ENCODE assay signal across 28 mouse cellular contexts in the genomic region with DNA sequence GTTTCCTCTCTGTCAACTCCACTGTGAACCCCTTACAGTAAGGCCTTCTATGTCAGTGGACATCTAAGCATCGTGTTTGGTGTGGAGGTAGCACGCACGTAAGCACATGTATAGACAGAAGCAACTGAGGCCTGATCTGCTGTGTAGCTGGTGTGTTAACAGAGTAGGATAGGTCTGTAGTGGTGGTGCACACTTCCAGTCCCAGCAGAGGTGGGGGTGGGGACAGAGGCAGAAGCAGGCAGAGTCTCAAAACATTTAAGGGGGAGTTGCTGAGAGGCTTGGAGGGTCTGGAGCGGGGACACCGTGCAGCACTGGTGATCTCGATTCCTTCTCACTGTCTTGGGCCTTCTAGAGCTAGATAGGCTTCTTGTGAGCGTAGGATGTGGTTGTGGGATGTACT. TPM values are rescaled to one million over a fixed set of nuclear protein-coding genes. Genes with fewer than 3 reads are reported as not detected.
DNase-seq lines count a peak whose midpoint lies in the region; ATAC-seq and TF ChIP-seq lines count a peak whose summit lies in the region.
"Had no signal": no experiment of that assay in that cellular context is flagged by ENCODE, and none has a peak within 500 bp of the region (broad histone marks: within the 10 kb centered on the region; RNA-seq: fewer than 3 reads in every experiment).

No protein-coding gene starts in this region.

- no peaks in the 10 kb centered on the region for H3K27me3 ChIP-seq in midbrain, embryonic 13.5 days
- H3K27me3 ChIP-seq in midbrain, embryonic 15.5 days (replicated peaks) = no peaks in the 10 kb centered on the region
- H3K27me3 ChIP-seq in liver, embryonic 16.5 days (ENCODE audit: control insufficient read depth, insufficient read depth, low read depth, low read length) = no peaks in the 10 kb centered on the region
- H3K27me3 ChIP-seq in stomach, postnatal 0 days (ENCODE audit: control insufficient read depth, insufficient read depth, low read length) = no peaks in the 10 kb centered on the region
- H3K27me3 ChIP-seq: forebrain, embryonic 12.5 days; heart, embryonic 12.5 days; kidney, embryonic 15.5 days; limb, embryonic 15.5 days; neural tube, embryonic 13.5 days had no signal

- no peak overlapping the region for H3K4me3 ChIP-seq in midbrain, embryonic 13.5 days (replicated peaks)
- H3K4me3 ChIP-seq in midbrain, embryonic 15.5 days = no peak overlapping the region
- H3K4me3 ChIP-seq in liver, embryonic 16.5 days (ENCODE audit: low read depth, low read length) = no peak overlapping the region
- no peak overlapping the region for H3K4me3 ChIP-seq in stomach, postnatal 0 days (ENCODE audit: low read depth, low read length)
- H3K4me3 ChIP-seq: forebrain, embryonic 12.5 days; gastrocnemius, adult 2 months; heart, embryonic 12.5 days; kidney, embryonic 15.5 days; left cerebral cortex, adult 2 months; limb, embryonic 15.5 days; neural tube, embryonic 13.5 days had no signal

- no peaks in the 10 kb centered on the region for H3K9me3 ChIP-seq in midbrain, embryonic 13.5 days
- H3K9me3 ChIP-seq in midbrain, embryonic 15.5 days = no peaks in the 10 kb centered on the region
- no peaks in the 10 kb centered on the region for H3K9me3 ChIP-seq in liver, embryonic 16.5 days (replicated peaks; ENCODE audit: control insufficient read depth, low read length)
- H3K9me3 ChIP-seq in stomach, postnatal 0 days (ENCODE audit: control insufficient read depth, low read length) = no peaks in the 10 kb centered on the region
- H3K9me3 ChIP-seq: forebrain, embryonic 12.5 days; heart, embryonic 12.5 days; kidney, embryonic 15.5 days; limb, embryonic 15.5 days; neural tube, embryonic 13.5 days had no signal

- no peak for TF ChIP-seq CTCF in stomach, postnatal 0 days (IDR thresholded peaks at IDR 0.05; ENCODE audit: low read depth)

- peak; percentile 76 for DNase-seq in heart, adult 11 months
- no peak for DNase-seq in heart, postnatal 25 days (ENCODE audit: low spot score)
- DNase-seq in stomach, postnatal 0 days (ENCODE audit: low spot score) = no peak
- DNase-seq in urinary bladder, postnatal 25 days (ENCODE audit: low spot score) = no peak
- DNase-seq in neural tube, embryonic 10.5 days (ENCODE audit: extremely low spot score, low spot score) = no peak
- DNase-seq: adrenal gland, postnatal 25 days; cerebellum, adult 11 months; cerebellum, postnatal 10 days; gastrocnemius, adult 2 months; heart, postnatal 10 days; kidney, adult 11 months; left cerebral cortex, postnatal 4 days; lung, embryonic 14.5 days; lung, postnatal 36 days; retina, postnatal 1 day; right cerebral cortex, postnatal 4 days; thymus, postnatal 14 days had no signal

- H3K36me3 ChIP-seq in midbrain, embryonic 13.5 days = peaks cover 17% of the 10 kb centered on the region; the same call in 1 of the 2 replicates
- H3K36me3 ChIP-seq in midbrain, embryonic 15.5 days (replicated peaks) = no peaks in the 10 kb centered on the region
- no peaks in the 10 kb centered on the region for H3K36me3 ChIP-seq in liver, embryonic 16.5 days (ENCODE audit: control insufficient read depth, insufficient read depth)
- H3K36me3 ChIP-seq in stomach, postnatal 0 days (ENCODE audit: control insufficient read depth, insufficient read depth, low read length) = peaks cover 4% of the 10 kb centered on the region; the same call in 1 of the 2 replicates

- H3K9ac ChIP-seq in midbrain, embryonic 13.5 days (replicated peaks) = no peak overlapping the region
- no peak overlapping the region for H3K9ac ChIP-seq in midbrain, embryonic 15.5 days
- H3K9ac ChIP-seq in liver, embryonic 16.5 days (ENCODE audit: low read depth, low read length) = no peak overlapping the region
- no peak overlapping the region for H3K9ac ChIP-seq in stomach, postnatal 0 days (ENCODE audit: low read length)
- H3K9ac ChIP-seq: forebrain, embryonic 12.5 days; heart, embryonic 12.5 days; kidney, embryonic 15.5 days; limb, embryonic 15.5 days; lung, embryonic 14.5 days; neural tube, embryonic 13.5 days had no signal

- no peak overlapping the region for H3K27ac ChIP-seq in midbrain, embryonic 13.5 days
- no peak overlapping the region for H3K27ac ChIP-seq in midbrain, embryonic 15.5 days
- peak overlapping the region; percentile 45 for H3K27ac ChIP-seq in liver, embryonic 16.5 days (ENCODE audit: low read length)
- H3K27ac ChIP-seq in stomach, postnatal 0 days (replicated peaks) = no peak overlapping the region
- H3K27ac ChIP-seq: forebrain, embryonic 12.5 days; hindbrain, postnatal 0 days; kidney, embryonic 15.5 days; left cerebral cortex, adult 2 months; neural tube, embryonic 13.5 days had no signal

- no peak overlapping the region for H3K4me2 ChIP-seq in midbrain, embryonic 13.5 days (replicated peaks)
- no peak overlapping the region for H3K4me2 ChIP-seq in midbrain, embryonic 15.5 days
- no peak overlapping the region for H3K4me2 ChIP-seq in liver, embryonic 16.5 days (ENCODE audit: low read depth, low read length)
- H3K4me2 ChIP-seq in stomach, postnatal 0 days (replicated peaks; ENCODE audit: low read depth) = no peak overlapping the region
- H3K4me2 ChIP-seq: forebrain, embryonic 12.5 days; heart, embryonic 12.5 days; kidney, embryonic 15.5 days; limb, embryonic 15.5 days; lung, embryonic 14.5 days; midbrain, embryonic 11.5 days; neural tube, embryonic 13.5 days had no signal

- intact Hi-C loops in heart, postnatal 25 days (cut with DNase I) = no loop called here

- peak; percentile 7; the same call in 1 of the 2 replicates for ATAC-seq in midbrain, embryonic 13.5 days
- no peak for ATAC-seq in midbrain, embryonic 15.5 days (replicated peaks)
- no peak for ATAC-seq in liver, embryonic 16.5 days (ENCODE audit: low read depth)
- ATAC-seq in stomach, postnatal 0 days (ENCODE audit: low FRiP score, low TSS enrichment) = 0 out of 2 replicates have a peak, but pooled peaks have one; percentile 26
- ATAC-seq: hindbrain, postnatal 0 days had no signal

- TF ChIP-seq EP300 in stomach, postnatal 0 days (optimal IDR thresholded peaks at IDR 0.05) = no peak

- 91% methylated on average over 7 of the region's 7 CpGs for WGBS in midbrain, embryonic 13.5 days
- 89% methylated on average over 7 of the region's 7 CpGs for WGBS in midbrain, embryonic 15.5 days
- WGBS in liver, embryonic 16.5 days (ENCODE audit: insufficient replicate concordance) = 90% methylated on average over 7 of the region's 7 CpGs
- 93% methylated on average over 7 of the region's 7 CpGs for WGBS in stomach, postnatal 0 days

- peaks cover 8% of the 10 kb centered on the region for H3K4me1 ChIP-seq in midbrain, embryonic 13.5 days (replicated peaks)
- H3K4me1 ChIP-seq in midbrain, embryonic 15.5 days = no peaks in the 10 kb centered on the region
- H3K4me1 ChIP-seq in liver, embryonic 16.5 days (ENCODE audit: control insufficient read depth, low read depth, low read length) = peaks cover 28% of the 10 kb centered on the region
- no peaks in the 10 kb centered on the region for H3K4me1 ChIP-seq in stomach, postnatal 0 days (replicated peaks; ENCODE audit: control insufficient read depth, insufficient read depth)
- H3K4me1 ChIP-seq: neural tube, embryonic 13.5 days had no signal

RNA-seq across cellular contexts. Expression of a gene that starts 22.2 kb away (rescaled TPM):
- 10 to 100 TPM; 39.4 to 43.7 TPM for total RNA-seq in heart, postnatal 25 days (2021)
- polyA plus RNA-seq in midbrain, embryonic 13.5 days (2015; fragmentation: Nextera tagmentation; extraction: Ambion mirVana) = 37.5 and 43.6 TPM in 2 replicates
- polyA plus RNA-seq in midbrain, embryonic 15.5 days (2015; fragmentation: Nextera tagmentation; extraction: Ambion mirVana) = 18.0 and 20.1 TPM in 2 replicates
- 28.6 and 30.5 TPM in 2 replicates for polyA plus RNA-seq in liver, embryonic 16.5 days (2015; fragmentation: Nextera tagmentation; extraction: Ambion mirVana)
- polyA plus RNA-seq in stomach, postnatal 0 days (2015; fragmentation: Nextera tagmentation; extraction: Ambion mirVana) = 117 and 121 TPM in 2 replicates

RNA-seq across cellular contexts. Expression of a gene that starts 50.8 kb away (rescaled TPM):
- 10 to 100 TPM; 23.6 to 24.8 TPM for total RNA-seq in heart, postnatal 25 days (2021)
- polyA plus RNA-seq in midbrain, embryonic 13.5 days (2015; fragmentation: Nextera tagmentation; extraction: Ambion mirVana) = 49.1 and 50.7 TPM in 2 replicates
- 42.3 and 45.5 TPM in 2 replicates for polyA plus RNA-seq in midbrain, embryonic 15.5 days (2015; fragmentation: Nextera tagmentation; extraction: Ambion mirVana)
- polyA plus RNA-seq in liver, embryonic 16.5 days (2015; fragmentation: Nextera tagmentation; extraction: Ambion mirVana) = 14.2 and 14.4 TPM in 2 replicates
- 17.2 and 20.0 TPM in 2 replicates for polyA plus RNA-seq in stomach, postnatal 0 days (2015; fragmentation: Nextera tagmentation; extraction: Ambion mirVana)

Comparison
In these comparisons a context has a peak if more than half of its experiments do, and no peak if none do; other contexts are left out.
1. ATAC-seq: peak in midbrain, embryonic 13.5 days (single experiment) and stomach, postnatal 0 days (single experiment); none in midbrain, embryonic 15.5 days (single experiment) and liver, embryonic 16.5 days (single experiment).